Mouse (Mus musculus) frontal cortex, postnatal 25 days (tissue): Measurements from ENCODE around the gene Usp10.
A peak's percentile ranks its signal among the peaks of the same experiment; 100 is the strongest.

Experiments used
- DNase-seq, 2 experiments: peaks; one replicate each; pipeline ENCODE4 v3.0.0; 2022; ENCODE audit warnings: low spot score in 2 of 2

The Usp10 gene

GRCm38 (mm10) chr8:119915298-119915697 is 5.1 kb downstream of the Usp10 start:
- no peak for DNase-seq

GRCm38 (mm10) chr8:119916237-119916892 is 6.2 kb downstream of the Usp10 start:
- DNase-seq, result no peak

GRCm38 (mm10) chr8:119917415-119917814 is 7.3 kb downstream of the Usp10 start:
- no peak for DNase-seq

GRCm38 (mm10) chr8:119918155-119918567 is 8.0 kb downstream of the Usp10 start:
- DNase-seq, result no peak

GRCm38 (mm10) chr8:119923259-119923658 is 13.1 kb downstream of the Usp10 start:
- DNase-seq, result no peak

- DNase-seq, result no peak
These were observed 15.3 kb downstream of the Usp10 start for GRCm38 (mm10) chr8:119925428-119925827.

- no peak for DNase-seq
These were observed 16.3 kb downstream of the Usp10 start for GRCm38 (mm10) chr8:119926474-119926873.

GRCm38 (mm10) chr8:119927422-119928092 is 17.4 kb downstream of the Usp10 start:
- DNase-seq, result no peak

- DNase-seq, result no peak
These were observed 21.2 kb downstream of the Usp10 start for GRCm38 (mm10) chr8:119931317-119931716.

- DNase-seq, result no peak
These were observed 23.5 kb downstream of the Usp10 start for GRCm38 (mm10) chr8:119933681-119934080.

- DNase-seq, result no peak
These were observed 25.4 kb downstream of the Usp10 start for GRCm38 (mm10) chr8:119935541-119935940.

- no peak for DNase-seq
These were observed 28.3 kb downstream of the Usp10 start for GRCm38 (mm10) chr8:119938481-119938880.

- DNase-seq, result no peak
These were observed 29.2 kb downstream of the Usp10 start for GRCm38 (mm10) chr8:119939336-119939735.

GRCm38 (mm10) chr8:119941471-119941870 is 31.3 kb downstream of the Usp10 start:
- DNase-seq, result no peak

- no peak for DNase-seq
These were observed 33.5 kb downstream of the Usp10 start for GRCm38 (mm10) chr8:119943616-119944015.

- DNase-seq, result peak; percentile 68 to 72
These were observed 34.1 kb downstream of the Usp10 start for GRCm38 (mm10) chr8:119944096-119944811.

- DNase-seq, result no peak
These were observed 36.2 kb downstream of the Usp10 start for GRCm38 (mm10) chr8:119946326-119946865.

GRCm38 (mm10) chr8:119947653-119948052 is 37.5 kb downstream of the Usp10 start:
- no peak for DNase-seq

GRCm38 (mm10) chr8:119948340-119948739 is 38.2 kb downstream of the Usp10 start:
- DNase-seq, result no peak

GRCm38 (mm10) chr8:119952282-119952681 is 42.1 kb downstream of the Usp10 start:
- no peak for DNase-seq

GRCm38 (mm10) chr8:119952747-119953146 is 42.6 kb downstream of the Usp10 start:
- peak in 1 of 2 experiments; percentile 19 for DNase-seq

- DNase-seq, result no peak
These were observed 45.2 kb downstream of the Usp10 start for GRCm38 (mm10) chr8:119955333-119955732.
